Comparison of ENCODE assay signal across 15 mouse cellular contexts in the genomic region with DNA sequence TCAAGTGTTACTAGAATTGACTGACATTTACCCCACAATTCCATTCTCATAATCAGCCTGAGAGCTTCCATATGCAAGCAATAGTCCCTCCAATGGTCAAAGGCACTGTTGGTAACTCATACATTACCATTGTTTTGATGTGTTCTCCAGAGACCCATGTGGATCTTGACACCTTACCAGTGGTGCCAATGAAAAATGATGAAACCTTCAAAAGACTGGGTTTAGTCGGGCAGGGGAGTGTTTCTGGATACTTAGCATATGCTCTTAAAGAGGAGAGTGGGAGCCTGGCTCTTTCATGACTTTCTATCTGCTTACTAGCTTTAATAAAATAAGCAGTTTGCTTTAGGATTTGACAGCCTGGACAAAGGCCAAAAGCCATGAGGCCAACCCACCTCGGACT.
"Had no signal": no experiment of that assay in that cellular context is flagged by ENCODE, and none has a peak within 500 bp of the region (broad histone marks: within the 10 kb centered on the region; RNA-seq: fewer than 3 reads in every experiment).

No protein-coding gene starts in this region.

- H3K27ac ChIP-seq: intestine, embryonic 15.5 days; limb, embryonic 13.5 days; neural tube, embryonic 15.5 days; stomach, postnatal 0 days had no signal

- DNase-seq: kidney, adult 18-20 months; kidney, postnatal 10 days; kidney, postnatal 4 days; left cerebral cortex, postnatal 4 days; lung, adult 2 months; midbrain, embryonic 14.5 days; right cerebral cortex, adult 18-20 months; right cerebral cortex, postnatal 25 days; thymus, adult 18-20 months; thymus, postnatal 14 days had no signal

- H3K4me2 ChIP-seq: intestine, embryonic 15.5 days; limb, embryonic 13.5 days; neural tube, embryonic 15.5 days had no signal

- H3K4me1 ChIP-seq: intestine, embryonic 15.5 days; limb, embryonic 13.5 days; neural tube, embryonic 15.5 days had no signal

- ATAC-seq: intestine, embryonic 15.5 days had no signal

- H3K36me3 ChIP-seq: intestine, embryonic 15.5 days; limb, embryonic 13.5 days; neural tube, embryonic 15.5 days had no signal

- H3K27me3 ChIP-seq: intestine, embryonic 15.5 days; limb, embryonic 13.5 days; neural tube, embryonic 15.5 days had no signal

- H3K4me3 ChIP-seq: intestine, embryonic 15.5 days; limb, embryonic 13.5 days; myocyte; neural tube, embryonic 15.5 days had no signal

- H3K9me3 ChIP-seq: intestine, embryonic 15.5 days; limb, embryonic 13.5 days; neural tube, embryonic 15.5 days had no signal

- H3K9ac ChIP-seq: intestine, embryonic 15.5 days; limb, embryonic 13.5 days; neural tube, embryonic 15.5 days had no signal
